ENCODE assay signal across 8 mouse cellular contexts in the genomic region with DNA sequence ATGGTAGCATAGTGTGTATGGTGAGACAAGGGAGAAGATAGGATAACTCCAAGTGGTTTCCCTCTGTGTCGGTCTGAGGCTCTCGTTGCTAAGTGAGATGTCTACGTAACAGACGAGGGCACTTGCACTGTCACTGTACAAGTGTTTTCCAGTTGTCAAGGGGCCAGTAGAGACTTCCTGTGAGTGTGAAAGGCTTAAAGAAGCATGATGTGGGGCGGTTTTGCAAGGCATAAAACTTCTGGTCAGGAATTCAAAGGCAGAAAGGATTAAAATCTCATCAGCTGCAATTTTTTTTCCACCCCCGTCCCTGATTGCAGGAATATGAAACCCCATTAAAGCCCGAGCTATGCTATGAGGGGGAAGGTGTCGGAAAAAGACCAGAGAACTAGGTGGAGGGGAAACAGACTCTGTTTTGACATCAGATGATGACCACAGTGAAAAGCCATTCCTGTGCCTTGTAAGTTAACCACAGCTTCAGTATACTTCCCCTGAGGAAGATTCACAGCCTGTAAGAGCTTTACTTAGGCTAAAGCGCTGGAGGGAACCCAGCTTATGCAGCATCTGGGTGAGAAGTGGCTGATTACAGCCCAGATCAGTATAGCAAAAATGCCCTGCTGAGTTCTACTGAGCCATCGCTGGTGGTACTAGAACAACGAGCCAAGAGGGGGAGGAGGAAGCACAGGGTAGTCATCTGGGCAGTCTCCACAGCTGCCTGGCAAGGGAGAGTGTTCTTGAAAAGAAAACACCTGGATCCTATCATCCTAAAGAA. TPM values are rescaled to one million over a fixed set of nuclear protein-coding genes. Genes with fewer than 3 reads are reported as not detected.
A peak's percentile ranks its signal among the peaks of the same experiment; 100 is the strongest.
DNase-seq lines count a peak whose midpoint lies in the region; ATAC-seq and TF ChIP-seq lines count a peak whose summit lies in the region.

No protein-coding gene starts in this region.

- no peak overlapping the region for H3K27ac ChIP-seq in heart, embryonic 14.5 days (replicated peaks in 1 of 2; ENCODE audit: control insufficient read depth in 1 of 2, insufficient read depth in 1 of 2, low read depth in 2 of 2, low read length in 2 of 2)
- H3K27ac ChIP-seq in lung, postnatal 0 days (ENCODE audit: low read length), result peak overlapping the region; percentile 51
- H3K27ac ChIP-seq in heart, postnatal 0 days (ENCODE audit: low read depth), result peak overlapping the region; percentile 18

- H3K4me2 ChIP-seq in heart, embryonic 14.5 days (ENCODE audit: low read length), result peak overlapping the region; percentile 11; the same call in 1 of the 2 replicates
- H3K4me2 ChIP-seq in lung, postnatal 0 days (replicated peaks; ENCODE audit: low read depth, low read length), result no peak overlapping the region
- no peak overlapping the region for H3K4me2 ChIP-seq in heart, postnatal 0 days (ENCODE audit: low read depth, low read length)

- no peaks in the 10 kb centered on the region for H3K36me3 ChIP-seq in heart, embryonic 14.5 days (ENCODE audit: control insufficient read depth, insufficient read depth, low read length)
- no peaks in the 10 kb centered on the region; the same call in 1 of the 2 replicates for H3K36me3 ChIP-seq in lung, postnatal 0 days (ENCODE audit: insufficient read depth, low read length)
- no peaks in the 10 kb centered on the region for H3K36me3 ChIP-seq in heart, postnatal 0 days (replicated peaks; ENCODE audit: control insufficient read depth, insufficient read depth, low read length)

- no peak; the same call in 1 of the 2 replicates for ATAC-seq in heart, embryonic 14.5 days (ENCODE audit: insufficient number of reproducible peaks, insufficient read depth, low FRiP score, low read depth)
- peak; percentile 63 for ATAC-seq in lung, postnatal 0 days
- peak; percentile 14; the same call in 1 of the 2 replicates for ATAC-seq in heart, postnatal 0 days (ENCODE audit: insufficient read depth, low read depth)
- peak; percentile 55 for ATAC-seq in neutrophil, adult 5-6 weeks (ENCODE audit: extremely low read depth, insufficient number of reproducible peaks, low FRiP score, poor library complexity, severe bottlenecking)
- no peak for ATAC-seq in activated CD4-positive, CD25-positive, alpha-beta regulatory T cell, adult 4 months

- H3K4me3 ChIP-seq in heart, embryonic 14.5 days (ENCODE audit: control insufficient read depth in 1 of 2, insufficient read depth in 1 of 2, low read depth in 1 of 2, low read length in 2 of 2), result no peak overlapping the region
- no peak overlapping the region for H3K4me3 ChIP-seq in lung, postnatal 0 days (ENCODE audit: low read depth, low read length)
- no peak overlapping the region for H3K4me3 ChIP-seq in heart, postnatal 0 days (ENCODE audit: low read depth, low read length)

- H3K27me3 ChIP-seq in heart, embryonic 14.5 days (ENCODE audit: control insufficient read depth, insufficient read depth, low read length), result peaks cover 22% of the 10 kb centered on the region
- H3K27me3 ChIP-seq in lung, postnatal 0 days (replicated peaks; ENCODE audit: insufficient read depth, low read length), result no peaks in the 10 kb centered on the region; the same call in 1 of the 2 replicates
- peaks cover 17% of the 10 kb centered on the region for H3K27me3 ChIP-seq in heart, postnatal 0 days (ENCODE audit: control insufficient read depth, insufficient read depth, low read length)

- no peaks in the 10 kb centered on the region for H3K9me3 ChIP-seq in heart, embryonic 14.5 days (ENCODE audit: control insufficient read depth, low read length)
- H3K9me3 ChIP-seq in lung, postnatal 0 days (ENCODE audit: low read length), result no peaks in the 10 kb centered on the region
- no peaks in the 10 kb centered on the region for H3K9me3 ChIP-seq in heart, postnatal 0 days (replicated peaks; ENCODE audit: control insufficient read depth, low read length)

- TF ChIP-seq EP300 in lung, postnatal 0 days (IDR thresholded peaks at IDR 0.05), result no peak
- TF ChIP-seq EP300 in heart, postnatal 0 days (IDR thresholded peaks at IDR 0.05; ENCODE audit: low read depth), result no peak

- WGBS in heart, embryonic 14.5 days, result 31% methylated on average over 11 of the region's 11 CpGs
- 24% methylated on average over 11 of the region's 11 CpGs for WGBS in lung, postnatal 0 days
- WGBS in heart, postnatal 0 days, result 35% methylated on average over 11 of the region's 11 CpGs

- H3K9ac ChIP-seq in heart, embryonic 14.5 days (ENCODE audit: low read length), result no peak overlapping the region
- H3K9ac ChIP-seq in lung, postnatal 0 days (replicated peaks; ENCODE audit: low read depth), result no peak overlapping the region
- H3K9ac ChIP-seq in heart, postnatal 0 days (replicated peaks; ENCODE audit: low read depth, low read length), result no peak overlapping the region

- H3K4me1 ChIP-seq in heart, embryonic 14.5 days (ENCODE audit: control insufficient read depth in 2 of 2, insufficient read depth in 2 of 2, low read length in 2 of 2), result peaks cover 10 to 13% of the 10 kb centered on the region in 2 experiments; a peak in 3 of 4 replicates
- peaks cover 27% of the 10 kb centered on the region for H3K4me1 ChIP-seq in lung, postnatal 0 days (ENCODE audit: insufficient read depth, low read depth, low read length)
- H3K4me1 ChIP-seq in heart, postnatal 0 days (ENCODE audit: control insufficient read depth, insufficient read depth), result peaks cover 20% of the 10 kb centered on the region

- intact Hi-C loops in left cerebral cortex, postnatal 4 days (cut with DNase I), result no loop called here

- no peak for DNase-seq in heart, adult 11 months
- DNase-seq in lung, postnatal 0 days (ENCODE audit: low spot score), result peak; percentile 74
- no peak for DNase-seq in lung, postnatal 25 days (ENCODE audit: low spot score)
- peak; percentile 22 for DNase-seq in heart, postnatal 0 days (ENCODE audit: low spot score)
- DNase-seq in left cerebral cortex, postnatal 4 days, result no peak

- no peak for TF ChIP-seq CTCF in lung, postnatal 0 days (IDR thresholded peaks at IDR 0.05)
- no peak for TF ChIP-seq CTCF in heart, postnatal 0 days (IDR thresholded peaks at IDR 0.05; ENCODE audit: low read depth)

RNA-seq across cellular contexts. Expression of a gene that starts 2.1 kb away (rescaled TPM):
- 0.78 and 1.5 TPM in 2 replicates for polyA plus RNA-seq in heart, embryonic 14.5 days (2014; fragmentation: Nextera tagmentation; extraction: Ambion mirVana)
- 0.56 and 0.77 TPM in 2 replicates for polyA plus RNA-seq in lung, postnatal 0 days (2015; fragmentation: Nextera tagmentation; extraction: Ambion mirVana)
- total RNA-seq in heart, postnatal 0 days (2014; rRNA removed; ENCODE audit: low replicate concordance), result 0.31 and 4.4 TPM in 2 replicates
- polyA plus RNA-seq in heart, postnatal 0 days (2015; fragmentation: Nextera tagmentation; extraction: Ambion mirVana), result 0.14 and 0.43 TPM in 2 replicates
- 2.0 and 3.6 TPM in 2 replicates for total RNA-seq in neutrophil, adult 5-6 weeks (2017)
- not detected for polyA plus RNA-seq in activated CD4-positive, CD25-positive, alpha-beta regulatory T cell, adult 4 months (2017; shearing (Covaris generic))
- 10 to 100 TPM; 19.7 to 21.2 TPM for total RNA-seq in left cerebral cortex, postnatal 4 days (2021)

RNA-seq across cellular contexts. Expression of a gene that starts 10.8 kb away (rescaled TPM):
- 13.6 and 20.0 TPM in 2 replicates for polyA plus RNA-seq in heart, embryonic 14.5 days (2014; fragmentation: Nextera tagmentation; extraction: Ambion mirVana)
- polyA plus RNA-seq in lung, postnatal 0 days (2015; fragmentation: Nextera tagmentation; extraction: Ambion mirVana), result 227 and 232 TPM in 2 replicates
- 50.6 and 52.6 TPM in 2 replicates for total RNA-seq in heart, postnatal 0 days (2014; rRNA removed; ENCODE audit: low replicate concordance)
- 15.6 and 16.5 TPM in 2 replicates for polyA plus RNA-seq in heart, postnatal 0 days (2015; fragmentation: Nextera tagmentation; extraction: Ambion mirVana)
- 17.3 and 18.0 TPM in 2 replicates for total RNA-seq in neutrophil, adult 5-6 weeks (2017)
- polyA plus RNA-seq in activated CD4-positive, CD25-positive, alpha-beta regulatory T cell, adult 4 months (2017; shearing (Covaris generic)), result under 1 TPM; 0.26 to 0.32 TPM
- total RNA-seq in left cerebral cortex, postnatal 4 days (2021), result 10 to 100 TPM; 12.8 to 12.9 TPM

RNA-seq across cellular contexts. Expression of a gene that starts 46.2 kb away (rescaled TPM):
- polyA plus RNA-seq in heart, embryonic 14.5 days (2014; fragmentation: Nextera tagmentation; extraction: Ambion mirVana), result 31.2 and 32.0 TPM in 2 replicates
- polyA plus RNA-seq in lung, postnatal 0 days (2015; fragmentation: Nextera tagmentation; extraction: Ambion mirVana), result 55.9 and 59.7 TPM in 2 replicates
- 106 and 120 TPM in 2 replicates for total RNA-seq in heart, postnatal 0 days (2014; rRNA removed; ENCODE audit: low replicate concordance)
- polyA plus RNA-seq in heart, postnatal 0 days (2015; fragmentation: Nextera tagmentation; extraction: Ambion mirVana), result 21.1 and 21.2 TPM in 2 replicates
- total RNA-seq in neutrophil, adult 5-6 weeks (2017), result 15.1 and 15.7 TPM in 2 replicates
- polyA plus RNA-seq in activated CD4-positive, CD25-positive, alpha-beta regulatory T cell, adult 4 months (2017; shearing (Covaris generic)), result under 1 TPM in 1 of 2 experiments, not detected in 1; 0.08 TPM
- total RNA-seq in left cerebral cortex, postnatal 4 days (2021), result 10 to 100 TPM; 24.7 to 26.9 TPM

Comparison
In these comparisons a context has a peak if more than half of its experiments do, and no peak if none do; other contexts are left out.
1. ATAC-seq: peak in lung, postnatal 0 days (single experiment), heart, postnatal 0 days (single experiment) and neutrophil, adult 5-6 weeks (single experiment); none in heart, embryonic 14.5 days (single experiment) and activated CD4-positive, CD25-positive, alpha-beta regulatory T cell, adult 4 months (single experiment).
2. H3K27ac ChIP-seq: peak in lung, postnatal 0 days (single experiment) and heart, postnatal 0 days (single experiment); none in heart, embryonic 14.5 days (0 of 2).
3. DNase-seq: peak in lung, postnatal 0 days (single experiment) and heart, postnatal 0 days (single experiment); none in heart, adult 11 months (single experiment), lung, postnatal 25 days (single experiment) and left cerebral cortex, postnatal 4 days (single experiment).
4. RNA of a gene that starts 10.8 kb away (polyA plus RNA-seq): 227 to 232 TPM in lung, postnatal 0 days, 13.6 to 20.0 TPM in heart, embryonic 14.5 days and 15.6 to 16.5 TPM in heart, postnatal 0 days; 0.26 to 0.32 TPM in activated CD4-positive, CD25-positive, alpha-beta regulatory T cell, adult 4 months; every median in the first group is over 10 times any median in the second.
5. RNA of a gene that starts 46.2 kb away (polyA plus RNA-seq): 55.9 to 59.7 TPM in lung, postnatal 0 days, 31.2 to 32.0 TPM in heart, embryonic 14.5 days and 21.1 to 21.2 TPM in heart, postnatal 0 days; 0.08 TPM in activated CD4-positive, CD25-positive, alpha-beta regulatory T cell, adult 4 months; every median in the first group is over 10 times any median in the second.